Mouse (Mus musculus): ENCODE results near the gene Rgs8.

Rgs8 gene

DNA sequence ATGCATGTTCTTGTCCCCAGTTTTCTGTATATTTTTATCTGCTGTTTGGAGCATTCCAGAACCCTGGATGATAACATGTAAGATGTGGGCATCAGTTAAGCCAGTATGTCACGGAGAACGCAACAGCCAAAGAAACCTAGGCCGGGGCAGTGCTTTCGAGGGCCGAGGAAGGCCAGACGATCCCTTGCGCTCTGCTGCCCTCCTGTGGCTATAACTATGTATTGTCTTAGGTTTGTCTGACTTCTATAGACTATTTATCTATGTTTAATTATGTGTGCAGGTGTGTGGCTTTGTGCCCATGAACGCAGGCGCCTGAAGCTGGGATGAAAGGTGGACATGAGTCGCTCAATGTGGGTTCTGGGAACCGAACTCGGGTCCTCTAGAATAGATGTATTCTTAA, 93.9 kb downstream of the Rgs8 start:
- peak; percentile 85 for DNase-seq

DNA sequence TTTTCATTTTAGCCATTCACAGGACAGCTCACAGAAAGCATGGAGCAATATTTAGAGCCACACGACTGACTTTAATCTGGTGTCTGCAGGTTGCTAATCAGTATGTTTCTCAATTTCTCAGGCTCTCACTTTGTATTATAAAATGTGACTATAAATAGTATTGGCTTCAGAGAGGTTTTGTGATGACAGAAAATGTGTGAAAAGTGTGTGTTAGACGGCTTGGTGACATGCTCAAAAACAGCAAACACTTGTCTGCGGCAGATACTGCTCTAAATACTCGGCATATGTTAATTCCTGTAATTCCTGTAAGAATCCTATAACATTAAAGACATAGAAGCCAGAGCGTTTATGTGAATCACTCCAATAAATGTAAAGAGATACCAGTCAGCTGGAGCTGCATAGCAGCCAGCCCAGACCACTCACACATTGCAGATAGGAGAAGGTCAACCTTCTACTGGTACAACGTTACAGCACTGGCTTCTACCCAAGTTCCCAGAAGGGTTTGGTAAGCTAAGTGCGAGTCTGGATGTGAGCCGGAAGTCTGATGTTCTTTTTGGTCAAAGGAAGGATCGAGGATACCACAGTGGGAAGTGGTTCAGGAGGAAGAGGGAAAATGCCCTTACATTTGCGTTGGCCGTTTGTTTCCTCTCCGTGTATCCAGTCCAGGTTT, 95.2 kb downstream of the Rgs8 start:
- no peak for DNase-seq

DNA sequence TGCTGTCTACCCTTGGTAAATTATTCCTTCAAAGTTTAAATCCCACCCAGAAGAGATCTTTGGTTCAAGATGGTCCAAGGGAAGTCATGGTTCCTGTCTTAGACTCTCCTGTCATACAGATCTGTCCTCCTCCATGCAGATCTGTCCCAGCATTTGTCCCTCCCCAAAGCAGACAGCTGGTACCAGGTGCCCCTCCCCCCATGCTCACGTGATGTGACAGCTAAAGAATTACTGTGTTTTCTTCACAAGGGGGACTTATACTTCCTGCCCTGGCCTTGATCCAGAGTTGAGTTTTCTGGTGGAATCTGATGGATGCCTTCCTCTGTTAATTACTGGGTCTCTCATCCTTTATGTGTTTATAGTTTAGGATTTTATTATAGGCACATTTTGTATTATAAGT, 95.7 kb downstream of the Rgs8 start:
- peak; percentile 68 for DNase-seq

DNA sequence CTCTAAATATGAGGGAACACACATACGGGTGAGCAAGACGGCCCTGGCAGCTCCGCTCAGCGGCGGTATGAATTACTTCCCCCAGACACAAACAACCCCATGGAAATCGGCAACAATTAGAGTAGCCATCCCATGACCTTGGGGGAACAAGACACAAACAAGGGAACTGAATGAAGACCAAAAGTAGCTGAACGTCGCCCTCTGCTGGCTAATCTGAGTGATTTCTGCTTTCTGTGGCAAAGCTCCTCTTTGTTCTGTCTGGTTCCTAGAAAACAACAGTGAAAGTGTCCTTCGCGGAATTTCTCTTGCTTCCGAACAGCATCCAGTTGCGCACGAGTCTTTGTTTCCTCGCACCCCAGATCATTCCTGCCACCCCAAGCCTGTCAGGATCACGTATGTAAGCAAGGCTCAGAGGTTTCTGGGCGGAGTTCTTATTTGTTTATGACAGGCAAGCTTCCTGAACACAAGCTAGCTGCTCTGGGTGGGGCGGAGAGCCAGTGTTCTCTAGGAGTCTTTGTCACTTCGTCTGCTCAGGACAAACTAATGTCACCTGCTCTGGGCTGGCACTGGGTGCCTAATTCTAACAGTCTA, 96.5 kb downstream of the Rgs8 start, which contains the start of gene Rnasel:
Gene Rnasel (plus strand): TSS at position 216 of the 591 bp plus-strand sequence.
- peak; percentile 77 for DNase-seq

Measured in lung, postnatal 14 days (tissue).